Mouse (Mus musculus) kidney, adult 2 months (tissue): Measurements from ENCODE around the gene Vipas39.

Source experiments
- CTCF ChIP-seq: fragments of 200-500 bp; conservative IDR thresholded peaks from 2 replicates; pipeline ENCODE4 v1.5.1; 2011; ENCODE audit warnings: low read depth, mild to moderate bottlenecking, control low read depth, low read length, moderate library complexity, mixed read lengths; ENCODE audit not compliant: insufficient read depth, insufficient read length
- POLR2A ChIP-seq: fragments of 200-500 bp; IDR thresholded peaks from one replicate; pipeline ENCODE4 v1.6.1; 2011; ENCODE audit warnings: low read depth, low read length, control low read depth

DNA sequence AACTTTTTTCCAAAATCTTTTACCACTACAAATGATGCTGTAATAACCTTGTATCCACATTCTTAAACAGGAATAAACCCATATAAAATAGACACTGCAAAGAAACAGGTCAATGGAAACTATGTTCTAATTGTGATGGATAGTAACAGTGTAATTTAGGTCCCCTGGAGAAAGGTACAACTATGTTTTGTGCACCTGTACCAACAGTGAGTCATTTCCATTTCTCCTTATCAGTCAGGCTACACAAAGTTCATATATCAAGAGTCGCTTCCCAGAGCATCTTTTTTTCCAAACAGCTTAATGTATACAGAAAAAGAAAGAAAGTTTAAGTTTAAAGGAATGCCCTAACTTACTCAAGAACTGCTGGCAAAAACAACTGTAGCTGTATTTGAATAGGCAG, 71.0 kb downstream of the Vipas39 start:
- TF ChIP-seq POLR2A (no peak), CTCF (no peak)
